Mouse (Mus musculus): ENCODE results near the gene Pnn.

GRCm38 (mm10) chr12:59095104-59096025 is 28.7 kb downstream of the Pnn start, which contains the start of gene Mia2:
- TF ChIP-seq POLR2A (IDR thresholded peaks at IDR 0.05; ENCODE audit: insufficient read length, low read depth) (no peak), MYOG (IDR thresholded peaks at IDR 0.05; ENCODE audit: control insufficient read depth in 1 of 3, insufficient read depth in 1 of 3, insufficient read length in 2 of 3, low read depth in 2 of 3) (no peak), USF1 (IDR thresholded peaks at IDR 0.05; ENCODE audit: low read depth) (no peak), POLR2AphosphoS2 (IDR thresholded peaks at IDR 0.05; ENCODE audit: insufficient read length, low read depth) (no peak), MYOD1 (IDR thresholded peaks at IDR 0.05; ENCODE audit: control insufficient read depth in 1 of 3, insufficient read length in 2 of 3, low read depth in 2 of 3) (no peak), MAX (IDR thresholded peaks at IDR 0.05; ENCODE audit: low read depth) (no peak), REST (IDR thresholded peaks at IDR 0.05; ENCODE audit: insufficient read depth, insufficient read length) (no peak), TCF12 (IDR thresholded peaks at IDR 0.05; ENCODE audit: insufficient read depth, poor library complexity, severe bottlenecking) (no peak), CEBPB (IDR thresholded peaks at IDR 0.05; ENCODE audit: insufficient read depth, poor library complexity, severe bottlenecking) (no peak), TCF3 (IDR thresholded peaks at IDR 0.05; ENCODE audit: insufficient read length, low read depth) (no peak), E2F4 (IDR thresholded peaks at IDR 0.05; ENCODE audit: insufficient read depth) (no peak)

Data from myocyte (in vitro differentiated cells).